Mouse (Mus musculus) lung, postnatal 36 days (tissue): ENCODE data around the gene Zfp644.
"Not testable (repeated sequence)": the region's sequence is repeated elsewhere in the genome, so short reads cannot be mapped to it uniquely, and the experiment has no call there.

Experiments
- DNase-seq: peaks from one replicate; pipeline ENCODE4 v3.0.0; 2022; ENCODE audit warnings: mixed read lengths

Zfp644 gene

DNA sequence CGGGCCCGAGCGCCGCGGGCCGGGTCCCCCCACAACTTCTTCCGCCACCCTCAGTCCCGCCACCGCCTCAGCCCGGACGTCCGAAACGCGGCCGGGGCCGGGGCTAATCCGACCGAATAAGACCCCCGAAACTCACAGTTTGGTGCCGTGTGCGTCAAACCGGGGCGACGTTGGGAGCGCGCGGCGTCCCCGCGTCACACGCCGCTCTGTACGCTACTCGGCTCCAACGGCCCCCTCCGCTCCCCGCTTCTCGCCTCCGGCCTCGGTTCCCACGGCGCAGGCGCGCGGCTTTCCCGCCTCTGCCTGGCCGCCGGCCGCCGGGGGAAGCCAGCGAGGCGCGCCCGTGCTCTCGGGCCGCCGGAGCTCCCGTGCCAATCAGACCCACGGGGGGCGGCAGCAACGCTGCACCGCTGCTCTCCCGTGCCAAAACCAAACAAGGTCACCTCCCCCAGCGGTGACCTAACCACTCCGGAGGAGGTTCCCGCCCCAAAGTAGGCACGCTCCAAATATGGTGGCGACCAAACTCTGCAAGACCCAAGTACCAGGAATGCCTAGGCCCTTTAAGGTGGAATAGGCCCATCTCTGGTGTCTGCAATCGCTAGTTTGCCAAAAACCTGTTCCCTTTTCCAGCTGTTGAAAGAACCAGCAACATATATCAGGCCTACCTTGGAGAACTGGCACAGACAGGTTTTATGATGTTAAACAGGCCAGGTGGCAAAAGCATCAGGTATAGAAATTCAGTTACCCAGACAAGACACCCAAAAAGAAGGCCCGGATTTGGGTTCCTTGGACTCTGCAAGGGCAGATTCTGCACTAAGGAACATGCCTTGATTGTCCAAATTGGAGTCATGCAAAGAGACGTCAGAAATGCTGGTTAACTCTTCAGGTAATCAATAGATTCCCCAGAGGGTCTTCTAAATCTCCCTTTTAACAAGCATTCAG, at the start of gene Zfp644:
Zfp644 (minus strand) TSS at position 892 of the 942 bp plus-strand sequence.
- DNase-seq = peak; percentile 91

DNA sequence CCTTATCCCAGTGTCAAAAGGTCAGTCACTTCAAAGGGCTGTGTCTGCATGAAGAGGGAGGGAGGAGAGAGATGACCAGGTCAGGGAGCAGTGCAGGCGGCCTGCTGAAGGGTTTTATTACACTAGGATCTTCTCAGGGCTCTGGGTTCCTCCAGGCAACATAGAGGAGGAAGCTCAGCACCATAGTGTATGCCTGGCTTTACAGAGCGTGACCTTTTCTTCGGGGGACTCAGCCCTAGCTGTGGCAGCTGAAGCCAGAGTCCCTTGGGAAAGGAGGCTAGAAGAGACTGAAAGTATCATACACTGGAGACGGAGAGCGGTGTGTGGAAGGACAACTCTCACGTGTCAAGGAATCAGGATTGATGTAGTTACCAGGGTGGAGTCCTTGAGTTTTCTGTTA, 42.6 kb upstream of the Zfp644 start:
- DNase-seq = no peak

DNA sequence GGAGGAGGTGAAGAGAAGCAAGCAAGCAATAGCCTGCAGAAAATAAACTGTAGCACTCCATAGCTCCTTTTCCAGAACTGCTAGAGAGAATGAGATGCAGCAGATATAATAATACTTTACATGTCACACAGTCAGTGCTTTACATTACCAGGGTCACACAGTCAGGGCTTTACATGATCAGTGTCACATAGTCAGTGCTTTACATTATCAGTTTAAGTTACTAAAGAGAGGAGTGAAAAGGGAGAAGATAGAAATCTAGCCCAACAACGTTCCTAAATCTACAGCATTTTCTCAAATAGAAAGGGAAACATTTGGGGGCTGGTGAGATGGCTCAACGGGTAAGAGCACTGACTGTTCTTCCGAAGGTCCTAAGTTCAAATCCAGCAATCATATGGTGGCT, 26.4 kb upstream of the Zfp644 start:
- DNase-seq = no peak

DNA sequence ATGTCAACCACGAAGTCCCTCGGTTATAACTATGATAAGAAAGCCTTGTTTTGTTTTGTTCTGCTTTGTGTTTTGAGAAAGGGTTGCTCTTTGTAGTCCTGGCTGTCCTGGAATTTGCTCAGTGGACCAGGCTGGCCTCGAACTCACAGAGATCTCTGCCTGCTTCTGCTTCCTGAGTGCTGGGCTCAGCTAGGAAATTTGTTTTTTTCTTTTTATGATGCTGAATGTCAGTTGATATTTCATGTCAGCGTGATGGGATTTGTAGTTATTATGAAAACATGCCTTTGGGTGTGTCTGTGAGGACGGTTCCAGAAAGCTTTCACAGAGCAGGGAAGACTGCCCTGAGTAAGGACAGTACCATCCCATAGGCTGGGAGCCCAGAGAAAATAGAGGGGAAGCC, 25.7 kb upstream of the Zfp644 start:
- no peak for DNase-seq

DNA sequence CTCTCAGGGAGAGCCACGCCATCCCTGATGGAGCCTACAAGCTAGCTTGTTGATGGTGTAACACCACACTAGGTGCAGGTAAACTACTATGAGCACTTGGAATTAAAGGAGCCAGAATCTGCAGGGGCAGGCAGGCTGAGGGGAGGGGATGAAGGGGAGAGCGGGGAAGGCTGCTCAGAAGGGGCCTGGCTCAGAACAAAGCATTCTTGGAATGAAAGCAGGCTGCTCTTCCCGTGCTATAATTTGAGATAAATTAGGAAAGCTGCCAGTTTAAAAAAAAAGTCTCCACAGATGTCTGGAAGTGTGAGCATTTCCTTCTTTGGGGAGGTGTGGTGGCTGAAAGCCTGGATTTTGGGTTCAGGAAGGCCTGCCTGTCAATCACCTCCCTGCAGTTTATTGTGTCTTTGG, 14.8 kb upstream of the Zfp644 start:
- no peak for DNase-seq

DNA sequence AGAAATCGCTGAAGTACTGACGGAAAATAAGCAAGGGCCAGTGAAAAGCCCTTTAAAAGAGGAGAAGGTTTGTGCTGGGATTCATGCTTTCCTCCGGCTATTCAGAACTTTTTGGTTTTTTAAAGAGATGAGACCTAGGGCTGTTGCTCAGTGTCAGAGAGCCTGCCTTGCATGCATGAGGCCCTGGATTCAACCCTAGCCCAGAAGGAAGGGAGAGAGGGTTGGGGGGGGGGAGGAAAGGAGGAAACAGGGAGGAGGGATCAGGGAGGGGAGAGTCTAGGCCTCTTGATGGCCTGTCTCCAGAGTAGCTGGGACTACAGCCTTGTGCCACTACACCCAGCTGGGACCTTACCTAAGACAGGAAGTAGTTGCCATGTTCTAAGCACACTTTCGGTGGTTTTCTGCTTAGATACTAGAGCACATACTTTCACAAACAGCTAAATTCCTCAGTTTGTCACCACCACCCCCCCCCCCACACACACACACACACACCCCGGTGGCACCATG, 14.2 kb upstream of the Zfp644 start:
- DNase-seq = no peak

DNA sequence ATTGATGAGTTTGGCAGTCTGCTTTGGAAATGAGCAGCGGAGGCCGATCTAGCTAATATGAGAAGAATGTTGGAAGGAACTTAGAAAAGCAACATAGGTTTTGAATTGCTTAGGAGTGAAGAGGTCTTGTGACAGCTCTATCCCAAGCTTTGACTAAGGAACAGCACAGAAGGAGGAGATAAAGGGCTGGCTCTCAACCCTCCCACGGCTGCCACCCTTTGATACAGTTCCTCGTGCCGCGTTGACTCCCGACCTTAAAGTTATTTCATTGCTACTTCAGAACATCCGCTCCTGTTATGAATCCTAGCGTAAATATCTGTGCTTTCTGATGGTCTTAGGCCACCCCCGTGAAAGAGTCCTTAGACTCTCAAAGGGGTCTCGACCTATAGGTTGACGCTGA, 13.5 kb upstream of the Zfp644 start:
- no peak for DNase-seq

DNA sequence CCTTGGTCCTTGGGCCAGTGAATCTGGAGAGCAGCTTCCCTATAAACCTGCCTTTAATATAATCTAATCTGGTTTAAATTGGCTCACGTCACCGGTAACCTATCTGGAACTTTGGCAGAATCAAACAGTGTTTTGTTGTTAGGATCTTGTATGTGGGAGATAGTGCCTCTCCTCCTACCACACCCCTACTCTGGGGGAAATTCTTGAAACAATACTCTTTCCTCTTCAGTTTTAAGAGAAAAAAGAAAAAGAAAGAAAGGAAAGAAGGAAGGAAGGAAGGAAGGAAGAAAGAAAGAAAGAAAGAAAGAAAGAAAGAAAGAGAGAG, 13.0 kb upstream of the Zfp644 start:
- DNase-seq = no peak

DNA sequence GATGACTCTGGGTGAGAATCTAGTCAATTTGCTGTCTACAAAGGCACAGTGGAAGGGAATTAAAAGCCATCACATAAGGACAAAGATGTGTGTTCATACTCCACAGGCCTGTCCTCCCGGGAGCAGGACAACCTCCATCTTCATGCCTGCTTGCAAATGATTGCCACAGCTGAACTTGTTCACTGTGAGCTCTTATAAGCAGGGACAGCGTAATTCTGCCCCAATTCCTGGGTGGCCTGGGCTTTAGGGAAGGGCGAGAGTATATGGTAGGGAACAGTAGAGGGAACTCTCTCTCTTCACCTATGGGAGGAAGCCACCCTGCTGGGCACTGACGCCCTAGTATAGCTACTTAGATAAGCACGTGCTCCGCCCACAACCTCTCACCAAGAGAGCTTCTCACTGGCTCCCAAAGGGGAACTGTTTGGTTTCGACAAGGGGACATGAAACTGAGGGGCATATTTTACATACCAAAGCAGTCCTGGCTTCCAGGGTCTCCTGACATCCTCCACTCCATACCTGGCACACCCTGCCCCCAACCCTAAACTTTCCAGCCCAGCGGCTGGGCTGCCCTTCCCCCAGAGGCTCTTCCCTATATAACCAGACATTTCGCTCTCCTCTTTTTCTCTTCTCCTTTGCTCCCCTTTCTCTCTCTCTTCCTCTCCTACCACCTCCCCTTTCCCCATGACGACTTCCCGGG, 12.4 kb upstream of the Zfp644 start:
- peak; percentile 61 for DNase-seq

DNA sequence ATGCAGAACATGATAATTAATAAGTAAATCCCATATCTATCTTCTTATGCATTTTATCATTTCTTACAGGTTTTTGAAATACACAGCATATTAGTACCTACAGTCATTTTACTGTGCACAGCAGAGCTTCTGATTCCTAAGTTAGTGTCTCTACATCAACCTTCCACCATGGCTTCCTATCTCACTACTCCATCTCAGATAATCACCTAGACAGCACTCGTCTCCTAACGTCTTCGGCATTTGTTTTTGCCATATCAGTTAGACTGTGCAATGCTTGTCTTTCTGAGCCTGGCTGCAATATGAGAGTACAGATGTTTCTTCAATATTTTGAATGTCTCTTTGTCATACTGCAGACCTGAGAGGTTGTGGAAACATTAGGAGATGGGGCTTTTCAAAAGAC, 9.3 kb upstream of the Zfp644 start:
- no peak for DNase-seq

DNA sequence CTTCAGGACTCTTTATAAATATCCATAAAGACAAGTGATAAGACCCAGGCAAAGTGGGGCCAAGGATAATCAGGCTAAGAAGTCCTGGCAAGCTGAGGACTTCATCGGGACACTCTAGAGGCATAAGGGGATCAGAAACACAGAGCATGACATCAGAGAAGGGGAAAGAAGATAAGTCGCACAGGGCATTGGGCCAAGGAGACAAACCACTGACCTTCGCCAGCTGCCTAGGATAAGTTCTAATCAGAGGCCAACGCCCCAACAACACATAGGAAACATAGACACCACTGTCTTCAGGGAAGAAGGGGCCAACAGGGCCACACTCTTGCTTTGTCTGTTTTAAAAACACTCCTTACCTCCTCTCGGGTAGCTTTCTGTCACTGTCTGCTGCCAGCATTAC, 8.1 kb upstream of the Zfp644 start:
- no peak for DNase-seq

DNA sequence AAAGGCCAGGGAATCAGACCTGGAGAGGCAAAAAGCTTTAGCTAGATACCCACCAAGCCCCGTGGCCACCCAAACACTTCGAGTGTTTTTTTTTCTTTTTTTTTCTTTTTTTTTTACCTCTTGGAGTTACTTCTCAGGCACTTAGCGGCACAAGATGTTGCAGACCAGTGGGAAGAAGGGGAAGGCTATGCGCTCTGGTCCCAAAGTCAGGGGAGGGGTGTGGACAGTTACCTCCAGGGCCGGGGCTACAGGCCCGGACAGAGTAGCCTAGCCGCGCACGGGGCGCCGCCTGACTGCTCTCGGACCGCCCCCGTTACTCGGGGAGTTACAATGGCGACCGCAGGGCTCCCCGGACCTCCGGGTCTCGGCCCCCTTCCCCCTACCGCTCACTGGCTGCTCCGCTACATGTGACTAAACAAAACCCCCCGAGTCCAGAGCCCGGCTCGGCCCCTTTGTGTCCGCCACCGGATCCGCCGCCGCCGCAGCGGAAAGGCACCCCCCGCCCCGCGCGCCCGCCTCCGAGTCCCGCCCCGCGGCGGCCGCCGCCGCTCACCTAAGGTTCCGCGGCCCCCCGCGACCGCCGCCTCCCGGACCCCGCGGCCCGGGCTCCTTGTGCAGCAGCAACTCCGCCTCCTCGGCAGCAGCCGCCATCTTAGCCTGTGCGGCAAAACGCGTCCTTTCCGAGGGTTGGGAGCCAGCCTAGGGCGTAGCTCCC, 1.2 kb downstream of the Zfp644 start:
- peak; percentile 73 for DNase-seq

DNA sequence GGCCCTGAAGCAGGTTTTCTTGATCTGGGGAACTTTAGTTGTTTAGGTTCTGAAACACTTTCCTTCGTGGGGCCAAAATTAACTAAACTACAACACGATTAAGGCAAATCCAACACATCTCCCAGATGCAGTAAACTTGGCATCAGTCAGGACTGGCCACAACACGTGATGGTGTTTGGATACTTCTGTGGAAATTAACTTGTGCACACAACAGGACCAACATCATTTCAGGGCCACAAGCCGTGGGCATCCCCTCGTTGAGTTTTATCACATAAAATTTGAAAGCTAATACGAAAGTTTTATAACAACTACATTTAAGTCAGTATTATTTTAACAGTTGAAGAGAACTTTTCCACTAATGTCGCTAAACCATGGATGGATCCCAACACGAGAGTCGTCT, 1.9 kb downstream of the Zfp644 start:
- no peak for DNase-seq

DNA sequence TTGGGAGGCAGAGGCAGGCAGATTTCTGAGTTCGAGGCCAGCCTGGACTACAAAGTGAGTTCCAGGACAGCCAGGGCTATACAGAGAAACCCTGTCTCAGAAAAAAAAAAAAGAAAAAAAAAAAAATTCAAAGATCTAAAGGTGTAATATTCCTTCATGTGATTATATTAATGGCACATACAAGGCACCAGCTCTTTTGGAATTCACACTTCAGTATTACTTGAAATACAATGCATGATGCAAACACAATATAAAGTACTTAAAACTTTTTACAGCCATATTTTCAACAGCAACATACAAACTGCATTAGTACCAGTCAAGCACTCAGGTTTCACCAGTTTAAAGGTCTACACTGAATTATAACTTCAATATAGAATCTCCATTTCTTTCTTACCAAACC, 2.4 kb downstream of the Zfp644 start:
- no peak for DNase-seq

DNA sequence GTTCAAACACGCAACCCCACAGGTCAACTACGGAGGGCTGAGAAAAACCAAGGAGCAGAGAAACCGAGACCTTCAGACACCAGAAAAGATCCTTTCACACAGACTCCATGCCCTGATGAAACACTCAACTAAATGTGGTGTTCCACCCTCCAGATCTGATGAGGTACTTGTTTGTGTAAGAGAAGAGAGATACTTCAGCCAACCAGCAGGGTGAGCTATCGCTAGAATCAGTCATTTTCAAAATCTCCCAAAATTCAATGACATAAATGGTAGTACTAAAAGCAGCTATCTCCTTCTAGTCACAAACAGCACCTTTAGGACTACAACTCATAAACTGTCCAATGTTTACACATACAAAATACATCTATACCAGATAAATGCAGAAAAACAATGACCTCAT, 4.1 kb downstream of the Zfp644 start:
- peak; percentile 49 for DNase-seq

DNA sequence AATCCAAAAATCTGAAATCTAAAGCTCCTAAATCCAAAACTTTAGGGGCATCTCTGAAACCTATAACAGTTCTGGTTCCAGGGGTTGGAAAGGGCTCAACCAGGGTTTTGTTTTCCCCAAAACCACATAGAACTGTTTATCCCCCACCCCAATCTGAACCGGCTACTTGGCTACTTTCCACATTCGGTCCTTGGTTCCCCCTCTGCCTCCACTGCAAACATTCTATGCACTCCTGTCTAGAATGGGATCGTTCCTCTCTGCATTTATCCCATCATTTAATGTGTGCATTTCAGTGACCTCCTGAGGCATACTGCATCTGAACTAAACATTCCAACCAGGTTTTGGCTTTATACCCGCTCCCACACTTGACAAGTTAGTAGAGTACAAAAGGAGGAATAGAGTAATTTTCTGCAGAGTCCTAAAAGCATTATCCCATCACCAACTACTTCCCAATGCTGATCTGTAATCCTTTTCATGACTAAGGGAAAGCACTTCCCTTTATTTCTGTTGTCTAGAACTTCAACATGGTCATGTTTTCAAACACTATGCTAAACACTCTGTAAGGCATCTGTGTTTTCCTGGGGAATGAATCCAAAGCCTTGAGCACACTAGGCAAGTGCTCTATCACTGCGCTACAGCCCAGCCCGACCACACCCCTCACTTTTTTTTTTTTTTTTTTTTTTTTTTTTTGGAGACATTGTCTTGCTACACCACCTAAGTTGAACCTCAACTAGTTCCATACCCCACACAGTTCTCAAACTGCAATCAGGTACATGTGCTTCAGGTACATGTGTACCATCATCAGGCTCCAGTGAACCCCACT, 16.2 kb downstream of the Zfp644 start:
- DNase-seq = no peak

DNA sequence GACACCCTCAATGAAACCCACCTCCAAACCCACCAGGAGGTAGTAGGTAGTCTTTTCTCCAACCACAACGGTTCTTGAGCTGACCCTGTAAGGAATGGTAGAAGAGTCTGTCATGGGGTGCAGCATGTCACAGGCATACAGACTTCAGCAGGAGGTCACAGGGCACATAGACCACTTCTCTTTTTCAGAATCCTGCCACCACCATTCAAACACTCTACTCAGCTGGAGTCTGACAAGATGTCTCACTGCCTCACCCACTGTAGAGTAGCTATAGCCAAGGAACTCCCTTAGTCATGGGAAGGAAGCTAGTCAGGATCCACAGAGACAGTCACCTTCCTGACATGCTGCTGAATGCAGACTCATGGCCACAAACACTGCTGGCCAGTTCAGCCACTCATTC, 17.4 kb downstream of the Zfp644 start:
- DNase-seq = no peak

DNA sequence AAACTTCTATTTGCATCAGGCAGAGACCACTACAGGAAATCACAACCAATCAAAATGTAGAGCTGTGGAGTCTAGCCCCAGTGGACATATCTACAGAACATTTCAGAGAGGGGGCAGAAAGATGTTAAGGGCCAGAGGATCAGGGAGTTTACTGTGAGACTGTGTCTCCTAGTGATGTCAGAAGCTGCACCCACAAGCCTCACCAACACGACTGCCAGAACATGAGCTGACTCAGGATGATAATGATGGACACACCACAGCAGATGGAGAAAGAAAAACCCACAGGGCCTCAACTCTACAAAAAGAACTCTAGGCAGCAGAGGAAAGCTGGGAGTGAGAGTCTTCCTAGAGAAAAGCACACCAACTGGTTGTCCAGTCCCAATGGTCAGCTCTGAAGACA, 18.3 kb downstream of the Zfp644 start:
- not testable (repeated sequence) for DNase-seq

DNA sequence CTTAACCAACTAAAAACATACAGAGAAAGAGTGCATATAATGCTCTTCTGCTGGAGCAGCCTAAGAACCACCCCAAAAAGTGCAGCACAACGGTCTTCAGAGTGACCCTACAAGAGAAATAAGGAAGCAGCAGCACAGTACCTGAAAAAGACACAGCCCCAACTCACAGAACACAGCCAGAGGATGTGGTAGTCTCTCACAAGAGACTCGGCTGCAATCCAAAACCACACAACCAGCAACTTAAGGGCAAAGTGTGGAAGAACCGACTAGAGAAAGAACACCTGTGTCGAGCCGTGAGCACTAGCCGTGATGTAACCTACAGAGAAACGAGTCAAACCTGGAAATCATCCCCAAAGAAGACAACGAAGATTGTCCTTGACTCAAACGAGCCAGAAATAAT, 20.3 kb downstream of the Zfp644 start:
- no peak for DNase-seq

DNA sequence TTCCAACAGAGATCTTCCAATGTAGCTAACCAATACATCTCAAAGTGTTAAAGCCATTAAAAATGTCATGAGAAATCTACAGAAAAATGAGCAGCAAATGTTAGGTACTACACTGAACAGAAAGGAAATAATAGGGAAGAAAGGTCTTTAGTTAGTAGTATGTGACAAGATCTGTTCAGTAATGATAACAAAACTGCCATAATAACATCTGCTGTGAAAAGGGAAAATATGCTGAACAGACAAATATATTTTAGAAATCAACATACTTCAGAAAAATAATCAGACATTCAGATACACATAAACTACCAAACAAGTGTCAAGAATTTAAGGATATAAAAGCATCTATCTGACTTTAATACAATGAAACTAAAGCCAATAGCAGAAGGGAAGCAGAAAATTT, 24.5 kb downstream of the Zfp644 start:
- DNase-seq = no peak

DNA sequence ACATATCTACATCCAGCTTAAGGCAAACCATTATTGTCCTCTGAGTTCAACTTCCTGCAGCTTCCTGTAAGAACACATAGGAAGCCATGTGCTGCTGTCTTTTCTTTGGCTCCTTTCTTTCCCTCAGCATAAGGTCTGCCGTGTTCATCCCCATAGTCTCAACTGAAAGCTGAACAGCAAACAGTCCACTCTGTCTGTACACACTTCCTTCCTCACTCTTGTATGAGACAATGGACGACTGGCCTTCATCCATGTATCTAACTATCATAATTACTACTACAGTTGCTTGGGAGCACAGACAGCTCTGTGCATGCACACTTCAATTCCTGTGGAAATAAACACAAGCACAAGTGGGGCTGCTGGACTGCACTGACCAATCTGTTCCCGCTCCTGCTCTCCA, 25.2 kb downstream of the Zfp644 start:
- peak; percentile 49 for DNase-seq

DNA sequence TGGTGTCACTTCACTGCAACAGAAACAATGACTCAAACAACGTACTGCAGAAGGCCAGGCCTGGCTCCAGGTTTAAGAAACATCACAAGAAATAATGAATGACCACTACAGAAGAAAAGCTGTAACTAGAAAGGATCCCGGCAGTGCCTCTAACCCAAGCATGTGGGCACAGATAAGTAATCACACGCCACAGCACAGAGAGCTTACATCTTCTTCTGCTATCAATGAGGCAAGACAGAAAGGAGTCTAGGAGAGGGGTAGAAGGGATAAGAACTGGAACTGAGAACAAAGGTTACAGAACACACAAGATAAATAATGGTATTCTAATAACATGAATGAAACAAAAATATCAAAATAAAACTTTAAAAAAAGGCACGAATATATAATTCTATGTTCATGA, 32.2 kb downstream of the Zfp644 start:
- no peak for DNase-seq

DNA sequence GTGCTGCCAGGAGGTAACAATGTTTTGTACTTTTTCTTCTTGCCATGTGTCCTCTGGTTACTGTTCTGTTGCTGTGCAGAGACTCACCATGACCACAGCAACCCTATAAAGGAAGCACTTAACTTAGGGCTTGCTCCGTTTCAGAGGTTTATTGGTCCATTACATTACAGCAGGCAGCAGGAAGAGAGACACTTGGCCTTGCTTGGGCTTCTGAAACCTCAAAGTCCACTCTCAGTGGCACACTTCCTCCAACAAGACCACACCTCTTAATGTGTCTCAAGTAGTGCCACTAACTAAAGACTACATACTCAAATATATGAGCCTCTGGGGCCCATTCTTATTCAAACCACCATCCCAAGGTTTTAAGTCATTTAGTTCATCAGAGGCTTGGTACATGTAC, 36.2 kb downstream of the Zfp644 start:
- DNase-seq = no peak
